Mouse (Mus musculus) bone marrow macrophage, adult 2 months (primary cell): ENCODE measurements around the gene Unc13c. TPM values are rescaled to one million over a fixed set of nuclear protein-coding genes. Genes with fewer than 3 reads are reported as not detected.

Source experiments
- H3K27ac ChIP-seq: 2 replicates; pipeline ENCODE4 v1.5.1; 2012; ENCODE audit warnings: low read depth, low read length; ENCODE audit not compliant: insufficient read depth
- H3K4me1 ChIP-seq: 2 replicates; pipeline ENCODE4 v1.6.1; 2012; ENCODE audit warnings: low read length; ENCODE audit not compliant: control insufficient read depth, insufficient read depth
- H3K4me3 ChIP-seq: 2 replicates; pipeline ENCODE4 v1.5.1; 2012; ENCODE audit warnings: mild to moderate bottlenecking, low read length, moderate library complexity; ENCODE audit not compliant: insufficient read depth
- CTCF ChIP-seq: IDR thresholded peaks from 2 replicates; pipeline ENCODE4 v1.5.1; 2012; ENCODE audit warnings: low read depth, mild to moderate bottlenecking, low read length, moderate library complexity
- POLR2A ChIP-seq: IDR thresholded peaks from 2 replicates; pipeline ENCODE4 v1.6.1; 2012; ENCODE audit warnings: mild to moderate bottlenecking, low read depth, low read length, borderline replicate concordance
- polyA plus RNA-seq: library from polyadenylated mRNA; stranded (reverse); fragments of >200 nt; gene quantifications from 2 replicates; pipeline ENCODE4 v1.2.4, GENCODE M21; 2012; ENCODE audit not compliant: missing spikeins, insufficient read depth, insufficient read length

The Unc13c gene
- polyA plus RNA-seq, 1 experiment, result not detected

- Histone ChIP-seq H3K4me3 (no peak overlapping the region), H3K27ac (no peak overlapping the region), H3K4me1 (no peaks in the 10 kb centered on the region)
- no peak for TF ChIP-seq CTCF
- no peak for TF ChIP-seq POLR2A
Observed at GRCm38 (mm10) chr9:73962471-73962870, 6.3 kb downstream of the Unc13c start.

GRCm38 (mm10) chr9:73952331-73952730, 16.4 kb downstream of the Unc13c start:
- no peak overlapping the region for H3K4me3 ChIP-seq
- no peak for TF ChIP-seq POLR2A
- no peak for TF ChIP-seq CTCF
- H3K4me1 ChIP-seq, result no peaks in the 10 kb centered on the region
- no peak overlapping the region for H3K27ac ChIP-seq

GRCm38 (mm10) chr9:73951586-73951985, 17.2 kb downstream of the Unc13c start:
- H3K4me3 ChIP-seq, result no peak overlapping the region
- no peaks in the 10 kb centered on the region for H3K4me1 ChIP-seq
- no peak overlapping the region for H3K27ac ChIP-seq
- no peak for TF ChIP-seq POLR2A
- TF ChIP-seq CTCF, result no peak

GRCm38 (mm10) chr9:73934844-73935243, 33.9 kb downstream of the Unc13c start:
- no peak overlapping the region for H3K4me3 ChIP-seq
- TF ChIP-seq POLR2A (no peak), CTCF (no peak)
- no peak overlapping the region for H3K27ac ChIP-seq
- H3K4me1 ChIP-seq, result no peaks in the 10 kb centered on the region

- no peak overlapping the region for H3K4me3 ChIP-seq
- TF ChIP-seq POLR2A (no peak), CTCF (no peak)
- no peak overlapping the region for H3K27ac ChIP-seq
- no peaks in the 10 kb centered on the region for H3K4me1 ChIP-seq
Observed at GRCm38 (mm10) chr9:73931988-73932387, 36.8 kb downstream of the Unc13c start.

- H3K4me3 ChIP-seq, result no peak overlapping the region
- TF ChIP-seq POLR2A (no peak), CTCF (no peak)
- H3K4me1 ChIP-seq, result no peaks in the 10 kb centered on the region
- H3K27ac ChIP-seq, result no peak overlapping the region
Observed at GRCm38 (mm10) chr9:73927276-73927675, 41.5 kb downstream of the Unc13c start.

- H3K4me3 ChIP-seq, result no peak overlapping the region
- H3K4me1 ChIP-seq, result no peaks in the 10 kb centered on the region
- TF ChIP-seq CTCF, result no peak
- no peak for TF ChIP-seq POLR2A
- no peak overlapping the region for H3K27ac ChIP-seq
Observed at GRCm38 (mm10) chr9:73922449-73923115, 46.2 kb downstream of the Unc13c start.

- H3K27ac ChIP-seq, result no peak overlapping the region
- H3K4me1 ChIP-seq, result no peaks in the 10 kb centered on the region
- H3K4me3 ChIP-seq, result no peak overlapping the region
- TF ChIP-seq POLR2A (no peak), CTCF (no peak)
Observed at GRCm38 (mm10) chr9:73905959-73906358, 62.8 kb downstream of the Unc13c start.

GRCm38 (mm10) chr9:73898516-73898915, 70.2 kb downstream of the Unc13c start:
- Histone ChIP-seq H3K4me3 (no peak overlapping the region), H3K4me1 (no peaks in the 10 kb centered on the region), H3K27ac (no peak overlapping the region)
- TF ChIP-seq POLR2A (no peak), CTCF (no peak)

GRCm38 (mm10) chr9:73896210-73896609, 72.6 kb downstream of the Unc13c start:
- Histone ChIP-seq H3K27ac (no peak overlapping the region), H3K4me1 (no peaks in the 10 kb centered on the region), H3K4me3 (no peak overlapping the region)
- TF ChIP-seq CTCF (no peak), POLR2A (no peak)

GRCm38 (mm10) chr9:73883587-73883986, 85.2 kb downstream of the Unc13c start:
- Histone ChIP-seq H3K4me3 (no peak overlapping the region), H3K4me1 (no peaks in the 10 kb centered on the region), H3K27ac (no peak overlapping the region)
- TF ChIP-seq POLR2A (no peak), CTCF (no peak)
